Mouse (Mus musculus): ENCODE data around the gene Rpl37.

GRCm38 (mm10) chr15:5140357-5140756, 23.9 kb downstream of the Rpl37 start:
- TF ChIP-seq CTCF (IDR thresholded peaks at IDR 0.05; ENCODE audit: borderline replicate concordance, insufficient read depth, low read length) (no peak), POLR2A (IDR thresholded peaks at IDR 0.05; ENCODE audit: low read depth, low read length) (no peak)

Measured in embryonic fibroblast, embryonic 13.5 days (primary cell).